Mouse (Mus musculus) G1E (cell line): Measurements from ENCODE around the gene Kcnb1. TPM values are rescaled to one million over a fixed set of nuclear protein-coding genes. Genes with fewer than 3 reads are reported as not detected.

Experiments used
- ATAC-seq: 2 replicates; pipeline ENCODE4 v1.8.0; 2016; ENCODE audit warnings: mild to moderate bottlenecking; ENCODE audit not compliant: insufficient number of reproducible peaks, poor library complexity, low FRiP score, severe bottlenecking; ENCODE audit errors: extremely low read depth
- DNase-seq: peaks from one replicate; pipeline ENCODE4 v3.0.0; 2012; ENCODE audit warnings: low spot score
- H3K27me3 ChIP-seq: 2 replicates; pipeline ENCODE4 v1.6.1; 2012; ENCODE audit warnings: mild to moderate bottlenecking, low read length, inconsistent platforms; ENCODE audit not compliant: insufficient read depth
- H3K36me3 ChIP-seq: replicated peaks from 2 replicates; pipeline ENCODE3; 2012; ENCODE audit warnings: mild to moderate bottlenecking, inconsistent platforms
- H3K4me1 ChIP-seq: 2 replicates; pipeline ENCODE4 v1.6.1; 2012; ENCODE audit warnings: low read depth, low read length, inconsistent platforms, mixed read lengths; ENCODE audit not compliant: insufficient read depth
- H3K4me3 ChIP-seq: 2 replicates; pipeline ENCODE4 v1.5.1; 2012; ENCODE audit warnings: low read depth, mild to moderate bottlenecking, inconsistent platforms, low read length, moderate library complexity, mixed read lengths
- H3K9me3 ChIP-seq: replicated peaks from 2 replicates; pipeline ENCODE4 v1.6.1; 2012; ENCODE audit warnings: inconsistent platforms
- CTCF ChIP-seq: IDR thresholded peaks from 2 replicates; pipeline ENCODE4 v1.5.1; 2012; ENCODE audit warnings: low read depth, low read length, inconsistent platforms, mixed read lengths
- GATA1 ChIP-seq: IDR thresholded peaks from 2 replicates; pipeline ENCODE4 v1.6.1; 2012; ENCODE audit warnings: borderline replicate concordance, low read length, inconsistent platforms, mixed read lengths
- GATA2 ChIP-seq: IDR thresholded peaks from 2 replicates; pipeline ENCODE4 v1.6.1; 2012; ENCODE audit warnings: low read depth, low read length, inconsistent platforms, borderline replicate concordance
- POLR2AphosphoS5 ChIP-seq: IDR thresholded peaks from 2 replicates; pipeline ENCODE4 v1.6.1; 2012; ENCODE audit warnings: low read depth, low read length, inconsistent platforms; ENCODE audit not compliant: insufficient replicate concordance
- TAL1 ChIP-seq: conservative IDR thresholded peaks from 2 replicates; pipeline ENCODE4 v1.6.1; 2012; ENCODE audit warnings: low read depth, low read length, inconsistent platforms, mixed read lengths
- polyA plus RNA-seq: library from polyadenylated mRNA; stranded (reverse); fragments of >175 nt; gene quantifications from 2 replicates; pipeline ENCODE4 v1.2.3, GENCODE M21; 2012
- total RNA-seq, 2 experiments: library from RNA; stranded (forward) in 1 of 2; stranded (reverse) in 1 of 2; fragments of 200-1000 nt in 1 of 2; fragments of >200 nt in 1 of 2; fragmentation: Nextera tagmentation in 1 of 2; gene quantifications; 2 replicates each; pipeline ENCODE4 v1.2.3; 2014 to 2017

The Kcnb1 gene
- total and polyA plus RNA-seq, 3 experiments, result 0.22 TPM; not detected in 2

GRCm38 (mm10) chr2:167232132-167233008 is 42.4 kb upstream of the Kcnb1 start:
- no peak for ATAC-seq
- Histone ChIP-seq H3K4me1 (peaks cover 5% of the 10 kb centered on the region; the same call in 1 of the 2 replicates), H3K36me3 (no peaks in the 10 kb centered on the region), H3K4me3 (no peak overlapping the region), H3K27me3 (peaks cover 3% of the 10 kb centered on the region), H3K9me3 (no peaks in the 10 kb centered on the region)
- DNase-seq, result no peak
- no peak for TF ChIP-seq POLR2AphosphoS5
- TF ChIP-seq GATA1, result no peak
- no peak for TF ChIP-seq CTCF
- no peak for TF ChIP-seq GATA2
- no peak for TF ChIP-seq TAL1

GRCm38 (mm10) chr2:167230554-167230953 is 40.6 kb upstream of the Kcnb1 start:
- TF ChIP-seq POLR2AphosphoS5 (no peak), GATA1 (no peak), GATA2 (no peak), CTCF (no peak), TAL1 (no peak)
- H3K9me3 ChIP-seq, result no peaks in the 10 kb centered on the region
- H3K36me3 ChIP-seq, result no peaks in the 10 kb centered on the region
- DNase-seq (no peak), ATAC-seq (no peak)
- H3K4me1 ChIP-seq, result peaks cover 5% of the 10 kb centered on the region; the same call in 1 of the 2 replicates
- H3K27me3 ChIP-seq, result peaks cover 1% of the 10 kb centered on the region
- H3K4me3 ChIP-seq, result no peak overlapping the region

- ATAC-seq (no peak), DNase-seq (no peak)
- H3K36me3 ChIP-seq, result no peaks in the 10 kb centered on the region
- TF ChIP-seq POLR2AphosphoS5, result no peak
- TF ChIP-seq GATA2, result no peak
- TF ChIP-seq TAL1, result no peak
- TF ChIP-seq CTCF, result no peak
- TF ChIP-seq GATA1, result no peak
- H3K27me3 ChIP-seq, result peaks cover 6% of the 10 kb centered on the region; the same call in 1 of the 2 replicates
- no peaks in the 10 kb centered on the region for H3K9me3 ChIP-seq
- no peaks in the 10 kb centered on the region for H3K4me1 ChIP-seq
- H3K4me3 ChIP-seq, result no peak overlapping the region
These were observed 35.0 kb upstream of the Kcnb1 start for GRCm38 (mm10) chr2:167224937-167225336.

GRCm38 (mm10) chr2:167224194-167224593 is 34.2 kb upstream of the Kcnb1 start:
- no peak for TF ChIP-seq GATA2
- no peak for TF ChIP-seq GATA1
- TF ChIP-seq TAL1, result no peak
- no peak for TF ChIP-seq CTCF
- TF ChIP-seq POLR2AphosphoS5, result no peak
- Histone ChIP-seq H3K27me3 (peaks cover 6% of the 10 kb centered on the region; the same call in 1 of the 2 replicates), H3K9me3 (no peaks in the 10 kb centered on the region), H3K4me1 (no peaks in the 10 kb centered on the region), H3K4me3 (no peak overlapping the region), H3K36me3 (no peaks in the 10 kb centered on the region)
- ATAC-seq (no peak), DNase-seq (no peak)

- H3K4me1 ChIP-seq, result no peaks in the 10 kb centered on the region
- H3K4me3 ChIP-seq, result no peak overlapping the region
- no peak for ATAC-seq
- peaks cover 3% of the 10 kb centered on the region for H3K9me3 ChIP-seq
- TF ChIP-seq GATA2, result no peak
- no peak for TF ChIP-seq CTCF
- TF ChIP-seq GATA1, result no peak
- no peak for TF ChIP-seq POLR2AphosphoS5
- TF ChIP-seq TAL1, result no peak
- DNase-seq, result no peak
- peaks cover 6% of the 10 kb centered on the region; the same call in 1 of the 2 replicates for H3K27me3 ChIP-seq
- H3K36me3 ChIP-seq, result no peaks in the 10 kb centered on the region
These were observed 32.2 kb upstream of the Kcnb1 start for GRCm38 (mm10) chr2:167222152-167222551.

GRCm38 (mm10) chr2:167221159-167221845 is 31.3 kb upstream of the Kcnb1 start:
- no peaks in the 10 kb centered on the region for H3K36me3 ChIP-seq
- TF ChIP-seq CTCF (no peak), GATA1 (no peak), GATA2 (no peak), TAL1 (no peak), POLR2AphosphoS5 (no peak)
- ATAC-seq (no peak), DNase-seq (no peak)
- no peak overlapping the region for H3K4me3 ChIP-seq
- H3K4me1 ChIP-seq, result no peaks in the 10 kb centered on the region
- peaks cover 6% of the 10 kb centered on the region; the same call in 1 of the 2 replicates for H3K27me3 ChIP-seq
- peaks cover 8% of the 10 kb centered on the region for H3K9me3 ChIP-seq
